Mouse (Mus musculus): ENCODE measurements at regions not wholly inside any gene's neighbourhood (a gene's known extent, or its start where the extent isn't known, plus 50 kb on each side); places are given as distances from the start of the nearest gene placed in this dataset.

- TF ChIP-seq CTCF (IDR thresholded peaks at IDR 0.05; ENCODE audit: borderline replicate concordance, control insufficient read depth, extremely low read depth, insufficient read depth, low read length, poor library complexity) (no peak), POLR2A (IDR thresholded peaks at IDR 0.05; ENCODE audit: control insufficient read depth, extremely low read depth, insufficient read depth, low read length, poor library complexity) (no peak)
Measured at GRCm38 (mm10) chr15:61541643-61542042, 618.8 kb upstream of the A1bg start.
